Mouse (Mus musculus) natural killer cell, adult 2 months (primary cell): ENCODE data around the gene Efna1.

Experiments
- DNase-seq, 2 experiments: peaks; one replicate each; pipeline ENCODE4 v3.0.0; 2022; ENCODE audit warnings: low spot score in 2 of 2

The Efna1 gene

DNA sequence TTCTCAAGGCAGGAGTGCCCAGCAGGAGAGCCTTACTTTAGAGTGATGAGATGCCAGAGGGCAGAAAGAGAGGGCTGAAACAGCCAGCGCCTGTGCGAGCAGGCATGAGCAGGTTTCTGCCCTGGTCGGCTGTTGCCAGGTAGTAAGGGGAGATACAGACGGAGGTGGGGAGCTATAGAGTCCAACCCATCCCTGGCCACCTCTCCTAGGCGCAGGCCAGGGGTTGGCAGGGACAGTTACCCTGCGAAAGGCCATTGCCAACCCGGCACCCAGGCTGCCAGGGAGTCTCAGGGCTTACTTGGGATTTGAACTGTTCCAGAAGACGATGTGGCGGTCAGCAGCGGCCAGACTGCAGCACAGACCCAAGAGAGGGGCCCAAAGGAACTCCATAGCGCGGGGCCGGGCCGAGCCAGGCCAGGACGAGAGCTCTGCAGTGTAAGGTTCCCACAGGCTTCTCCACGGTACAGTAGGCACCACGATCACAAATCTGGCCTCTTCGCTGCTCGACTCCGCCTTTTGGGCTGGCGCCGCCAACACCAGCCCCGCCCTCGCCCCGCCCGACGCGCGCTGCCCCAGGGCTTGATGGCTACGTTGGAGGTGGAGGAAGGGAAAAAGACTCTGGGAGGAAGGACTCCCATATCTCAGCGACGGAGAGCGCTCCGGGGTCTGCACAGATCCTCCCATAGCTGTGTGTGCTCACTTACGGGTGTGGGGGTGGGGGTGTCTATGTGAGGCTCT is 1.6 kb downstream of the Efna1 start:
- DNase-seq = peak; percentile 27 to 28

DNA sequence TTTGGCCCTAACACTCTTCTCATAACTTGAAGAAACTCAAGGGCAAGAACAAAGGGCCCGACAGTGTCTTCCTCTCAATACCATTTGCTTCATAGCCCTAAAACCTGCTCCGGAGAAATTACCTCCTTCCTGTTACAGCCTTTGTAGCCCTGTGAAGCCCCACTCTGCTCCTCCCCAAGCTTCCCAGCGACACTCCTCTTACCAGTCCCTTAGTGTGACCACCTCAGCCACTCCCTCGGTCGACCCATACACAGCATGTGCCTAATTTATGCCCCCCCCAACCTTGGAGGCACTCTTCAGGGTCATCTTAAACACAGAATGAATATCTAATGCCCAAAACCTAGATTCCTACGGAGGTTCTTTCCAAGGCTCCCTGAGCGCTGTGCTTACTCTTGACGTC is 2.3 kb downstream of the Efna1 start:
- no peak for DNase-seq

DNA sequence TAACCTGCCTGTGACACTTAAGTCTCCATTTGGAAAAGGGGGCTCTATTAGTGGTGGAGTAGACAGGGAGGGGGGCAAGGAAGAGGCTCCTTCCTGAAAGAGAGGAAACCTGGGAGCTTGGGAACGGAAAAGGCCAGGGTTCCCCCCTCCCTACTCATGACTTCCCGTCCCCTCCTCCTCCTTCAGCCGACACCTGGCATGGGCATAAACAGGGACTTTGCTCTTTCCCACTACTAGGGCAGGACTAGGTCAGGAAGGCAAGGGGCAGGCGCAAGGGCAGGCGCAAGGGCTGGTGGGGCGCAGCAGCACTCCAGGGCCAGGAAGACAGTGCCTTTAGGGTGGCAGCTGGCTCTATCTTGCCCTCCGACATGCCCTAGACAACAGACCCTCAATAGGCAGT is 2.8 kb downstream of the Efna1 start:
- DNase-seq = no peak

DNA sequence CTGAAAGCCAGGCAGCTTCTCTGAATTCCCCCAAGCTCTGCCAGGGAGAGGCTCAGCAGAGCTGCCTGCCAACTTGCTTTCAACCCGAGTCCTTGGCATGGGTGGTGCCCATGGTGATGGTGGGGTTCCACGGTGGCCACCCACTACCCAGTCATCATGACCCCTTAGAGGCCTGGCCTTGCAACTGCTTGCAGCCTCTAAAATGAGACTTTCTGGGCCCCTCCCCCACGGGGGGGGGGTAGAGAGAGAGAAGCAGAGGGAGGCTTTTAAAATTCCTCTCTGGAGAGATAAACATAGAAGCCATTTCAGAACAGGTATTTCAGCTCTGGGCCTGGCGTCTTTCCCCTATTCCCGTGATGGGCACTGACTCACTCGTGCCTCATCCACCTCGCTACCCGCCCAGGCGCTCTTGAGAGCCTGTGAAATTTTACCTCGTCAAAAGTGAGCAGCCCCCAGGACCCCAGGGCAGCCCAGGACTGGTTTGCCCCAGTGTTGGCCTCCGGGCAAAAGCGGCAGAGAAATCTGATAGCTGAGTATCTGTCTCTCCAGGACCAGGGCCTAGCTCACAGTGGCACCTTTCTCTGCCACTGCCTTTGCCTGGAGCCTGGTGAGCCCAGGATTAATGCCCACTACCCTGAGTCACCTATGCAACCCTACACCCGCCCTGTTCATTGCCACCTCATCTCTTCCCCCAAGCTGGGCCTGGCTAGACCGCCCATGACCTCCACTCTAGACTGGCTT is 3.5 kb downstream of the Efna1 start:
- no peak for DNase-seq

DNA sequence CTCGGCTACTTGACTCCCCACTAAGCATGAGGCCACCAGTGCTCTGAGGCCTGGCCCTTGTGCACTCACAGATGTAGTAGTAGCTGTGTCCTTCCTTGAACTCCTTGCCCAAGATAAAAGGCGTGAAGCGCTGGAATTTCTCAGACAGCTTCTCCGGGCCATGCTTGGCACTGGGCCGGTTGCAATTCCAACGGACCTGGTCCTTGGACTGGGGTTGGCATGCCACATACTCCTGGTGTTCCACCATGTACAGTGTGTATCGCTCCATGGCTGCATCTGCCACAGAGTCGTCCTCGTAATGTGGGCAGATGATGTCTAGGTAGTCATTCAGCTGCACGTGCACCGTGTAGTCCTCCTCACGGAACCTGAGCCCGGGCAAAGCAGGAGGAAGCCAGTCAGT is 4.9 kb downstream of the Efna1 start:
- no peak for DNase-seq

DNA sequence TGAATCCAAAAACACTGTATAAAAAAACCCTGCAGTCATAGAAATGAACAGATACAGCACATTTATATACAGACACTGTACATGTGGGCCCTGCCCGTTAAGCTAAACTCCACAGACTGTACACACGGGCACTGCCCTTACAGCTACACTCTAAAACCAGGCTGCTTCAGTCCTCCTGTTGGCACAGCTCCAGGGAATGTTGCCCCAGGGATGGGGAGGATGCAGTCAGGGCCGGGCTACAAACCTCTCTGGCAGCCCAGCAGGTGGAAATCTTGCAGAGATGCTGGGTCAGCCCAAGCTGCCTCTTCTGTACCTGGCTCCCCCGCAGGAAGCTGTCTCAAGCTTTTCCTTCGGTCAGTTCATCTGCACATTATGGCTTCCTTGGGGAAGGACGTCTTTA is 9.2 kb downstream of the Efna1 start:
- no peak for DNase-seq

DNA sequence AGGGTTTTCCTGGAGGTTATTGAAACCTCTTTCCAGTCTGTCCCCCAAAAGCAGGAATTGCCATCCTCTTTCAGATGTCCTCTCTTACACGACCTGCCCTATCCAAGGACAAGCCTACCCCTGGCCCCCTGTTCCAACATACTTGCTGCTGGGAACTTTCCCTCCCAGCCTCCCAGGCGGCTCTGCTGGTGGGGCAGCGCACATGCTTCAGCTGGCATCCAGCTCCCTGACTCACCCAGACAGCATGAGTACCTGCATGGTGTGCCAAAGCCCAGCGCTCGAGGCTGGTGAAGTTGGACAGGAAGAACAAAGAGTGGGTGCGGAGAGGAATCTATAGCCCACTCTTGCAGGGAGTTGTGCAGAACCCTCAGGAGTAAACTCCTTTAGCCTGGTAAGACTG is 10.1 kb downstream of the Efna1 start:
- no peak for DNase-seq

DNA sequence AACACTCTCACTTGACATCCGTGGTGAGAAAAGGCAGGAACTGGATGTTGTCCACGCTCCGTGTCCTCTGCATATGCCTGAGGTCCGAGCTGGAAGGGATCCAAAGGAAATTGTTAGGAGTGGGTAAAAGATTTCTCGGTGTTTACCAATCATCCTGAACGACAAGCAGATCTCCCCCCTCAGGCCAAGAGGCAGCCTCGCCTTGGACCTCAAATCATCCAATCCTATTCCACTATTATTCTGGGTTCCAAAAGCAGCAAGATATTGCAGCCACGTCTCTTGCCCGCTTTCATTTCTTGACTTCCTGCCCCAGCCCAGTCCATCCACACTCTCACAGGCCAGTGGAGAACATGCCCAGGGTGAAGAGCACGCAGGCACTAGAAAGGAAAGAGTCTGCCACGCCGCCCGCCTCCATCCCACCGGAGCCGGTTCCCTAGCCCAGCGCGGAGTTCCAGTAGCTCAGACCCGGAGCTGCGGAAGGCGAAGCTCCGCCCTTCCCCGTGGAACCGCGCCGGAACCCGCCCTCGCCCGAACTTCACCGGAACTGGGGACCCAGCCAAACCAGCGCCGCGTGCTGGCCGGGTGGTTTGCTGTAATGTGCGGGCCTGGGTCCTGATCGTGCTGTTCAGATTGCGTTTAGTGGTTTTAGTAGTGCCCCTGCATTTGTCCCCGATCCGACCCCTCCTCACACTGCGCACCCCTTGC is 10.7 kb downstream of the Efna1 start, which contains the start of gene Slc50a1:
Gene Slc50a1, minus strand, starts transcription at position 520 of the 705 bp plus-strand sequence.
- DNase-seq = peak; percentile 35 to 48

DNA sequence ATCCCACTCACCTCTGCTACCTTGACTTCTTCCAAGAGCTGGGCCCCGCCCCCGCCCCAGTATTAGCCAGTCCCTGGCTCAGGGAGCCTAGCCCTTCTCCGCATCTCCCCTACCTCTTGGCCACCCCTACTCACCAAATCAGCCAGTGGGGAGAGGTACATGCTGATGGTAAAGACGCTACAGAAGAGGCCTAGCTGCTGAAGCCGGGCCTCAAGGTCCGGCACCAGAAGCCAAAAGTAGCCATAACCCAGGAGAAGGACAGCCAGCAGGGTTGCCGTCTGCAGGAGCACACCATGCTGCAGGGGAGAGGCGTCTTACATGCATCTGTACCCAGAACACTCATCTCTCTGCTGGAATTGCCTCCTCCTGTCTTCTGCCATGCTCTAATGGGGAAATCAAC is 12.0 kb downstream of the Efna1 start:
- DNase-seq = no peak

DNA sequence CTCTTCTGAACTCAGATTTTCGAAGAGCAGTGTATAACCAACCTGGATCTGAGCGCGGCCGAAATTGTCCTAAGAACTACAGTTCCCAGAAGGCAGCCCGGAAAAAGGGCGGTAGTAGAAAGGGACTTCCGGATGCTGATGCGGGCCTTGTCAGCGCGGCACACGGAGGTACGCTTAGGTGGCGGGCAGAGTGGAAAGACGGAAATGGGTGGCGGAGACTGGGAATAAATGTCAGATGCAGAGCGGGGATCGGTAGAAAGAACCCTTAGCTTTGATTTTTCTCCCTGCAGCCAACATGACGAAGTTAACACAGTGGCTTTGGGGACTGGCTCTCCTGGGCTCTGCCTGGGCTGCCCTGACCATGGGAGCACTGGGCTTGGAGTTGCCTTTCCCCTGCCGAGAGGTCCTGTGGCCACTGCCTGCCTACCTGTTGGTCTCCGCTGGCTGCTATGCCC is 14.5 kb downstream of the Efna1 start:
- peak; percentile 59 to 67 for DNase-seq

DNA sequence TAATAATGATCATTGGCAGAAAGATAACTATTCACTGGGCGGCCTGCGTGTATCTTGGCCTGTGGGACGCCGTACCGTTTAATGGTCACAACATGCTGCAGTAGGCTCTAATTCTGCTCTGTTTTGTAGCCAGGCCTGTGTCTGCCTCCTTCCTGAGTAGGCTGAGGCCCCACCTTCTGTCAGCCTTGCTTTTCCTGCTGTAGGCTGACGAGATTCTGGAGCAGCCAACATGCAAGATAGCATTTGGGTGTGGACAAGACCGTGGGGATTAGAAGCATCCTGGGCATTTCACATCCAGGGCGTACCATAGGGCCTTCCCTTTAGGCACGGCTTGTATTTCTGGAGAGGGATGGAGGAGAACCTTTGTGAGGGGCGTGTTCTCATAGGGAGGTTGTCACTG is 18.5 kb downstream of the Efna1 start:
- no peak for DNase-seq

DNA sequence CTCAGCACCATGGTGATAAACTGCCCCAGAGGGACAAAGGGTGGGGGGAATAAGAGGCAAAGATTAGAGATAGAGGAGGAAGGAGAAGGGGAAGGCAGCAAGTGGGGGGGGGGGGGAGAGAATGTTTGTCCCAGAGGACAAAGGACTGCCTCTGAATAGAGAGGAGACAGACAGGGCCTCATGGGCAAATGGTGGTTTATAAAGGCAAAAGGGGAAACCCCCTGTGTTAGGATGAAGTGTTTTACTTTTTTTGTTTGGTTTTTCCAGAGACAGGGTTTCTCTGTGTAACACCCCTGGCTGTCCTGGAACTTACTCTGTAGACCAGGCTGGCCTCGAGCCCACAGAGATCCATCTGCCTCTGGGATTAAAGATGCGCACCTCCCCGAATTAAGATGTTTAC is 20.7 kb downstream of the Efna1 start:
- DNase-seq = no peak

DNA sequence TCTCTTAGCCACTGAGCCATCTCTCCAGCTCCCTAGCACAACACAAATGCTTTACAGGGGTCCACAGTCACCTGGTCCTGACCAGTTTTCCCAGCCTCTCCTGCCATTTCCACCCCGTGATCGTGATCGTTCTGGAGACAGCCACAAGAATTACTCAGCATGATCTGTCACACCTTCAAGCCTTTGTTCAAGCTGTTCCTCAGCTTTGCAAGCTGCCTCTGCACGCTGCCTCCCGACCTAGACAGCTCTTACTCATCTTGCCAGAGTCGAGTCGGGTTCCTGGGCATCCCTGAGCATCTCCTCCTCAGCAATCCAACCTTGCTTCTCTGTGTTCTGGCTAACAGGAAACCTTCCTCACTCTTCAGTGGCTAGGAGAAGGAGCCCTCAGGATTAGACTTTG is 21.9 kb downstream of the Efna1 start, which contains the start of gene Dpm3:
Gene Dpm3, plus strand, starts transcription at position 283 of the 400 bp plus-strand sequence.
- DNase-seq = no peak

DNA sequence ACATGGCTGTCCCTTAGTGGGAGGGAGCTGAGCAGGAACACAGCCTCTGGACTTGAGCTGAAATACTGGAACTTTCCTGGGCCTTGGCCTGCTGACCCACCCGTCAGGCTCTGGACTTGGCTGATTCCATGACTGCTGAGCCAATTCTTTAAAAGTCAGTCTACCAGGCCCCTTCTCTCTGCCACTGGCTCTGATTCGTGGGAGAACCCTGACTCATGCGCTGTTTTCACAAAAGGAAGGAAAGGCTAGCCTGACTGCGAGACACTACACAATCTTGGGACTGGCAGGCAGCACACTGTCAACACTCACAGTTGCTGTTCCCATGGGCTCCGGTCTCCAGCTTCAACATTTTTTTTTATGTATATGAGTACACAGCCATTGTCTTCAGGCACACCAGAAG is 24.8 kb downstream of the Efna1 start:
- DNase-seq = no peak

DNA sequence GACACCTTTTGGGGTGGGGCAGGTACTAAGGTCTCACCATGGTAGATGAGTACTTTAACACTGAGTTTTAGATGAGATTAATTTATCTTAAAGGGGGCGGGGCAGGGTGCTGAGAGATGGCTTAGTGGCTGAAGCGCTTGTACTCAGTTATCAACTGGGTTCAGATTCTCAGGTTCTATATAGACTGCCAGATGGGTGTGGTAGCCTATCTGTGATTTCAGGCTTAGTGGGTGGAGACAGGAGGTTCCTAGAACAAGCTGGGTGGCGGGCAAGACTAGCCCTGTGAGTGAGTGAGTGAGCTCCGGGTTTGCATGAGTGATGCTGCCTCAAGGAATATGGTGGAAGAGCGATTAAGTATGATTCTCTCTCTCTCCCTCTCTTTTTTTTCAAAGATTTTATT is 25.9 kb downstream of the Efna1 start:
- DNase-seq = no peak

DNA sequence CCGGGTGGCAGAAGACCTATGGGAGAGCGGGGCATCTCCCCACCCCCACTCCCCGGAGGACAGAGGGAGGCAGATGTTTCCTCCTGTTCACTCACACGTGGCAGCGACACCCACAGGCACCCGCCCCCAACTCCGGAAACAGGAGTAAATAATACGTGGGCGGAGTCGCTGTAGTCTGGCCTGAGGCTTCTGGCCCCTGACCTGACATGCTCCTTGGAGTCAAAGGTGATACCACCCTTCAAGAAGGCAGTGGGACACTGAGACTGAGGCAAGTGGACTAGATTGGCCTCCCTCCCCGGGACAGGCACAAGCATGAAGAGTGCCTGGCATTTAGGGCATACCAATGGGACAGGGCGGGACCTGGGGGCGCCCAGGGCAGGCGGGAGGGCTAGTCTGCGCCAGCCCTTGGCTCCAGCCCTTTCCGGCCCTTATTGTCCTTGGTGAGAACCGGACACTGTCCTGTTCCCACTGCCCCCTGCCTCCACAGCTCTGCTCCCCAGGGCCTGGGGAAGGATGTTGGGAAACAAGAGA is 29.5 kb downstream of the Efna1 start:
- DNase-seq = peak; percentile 72 to 76

DNA sequence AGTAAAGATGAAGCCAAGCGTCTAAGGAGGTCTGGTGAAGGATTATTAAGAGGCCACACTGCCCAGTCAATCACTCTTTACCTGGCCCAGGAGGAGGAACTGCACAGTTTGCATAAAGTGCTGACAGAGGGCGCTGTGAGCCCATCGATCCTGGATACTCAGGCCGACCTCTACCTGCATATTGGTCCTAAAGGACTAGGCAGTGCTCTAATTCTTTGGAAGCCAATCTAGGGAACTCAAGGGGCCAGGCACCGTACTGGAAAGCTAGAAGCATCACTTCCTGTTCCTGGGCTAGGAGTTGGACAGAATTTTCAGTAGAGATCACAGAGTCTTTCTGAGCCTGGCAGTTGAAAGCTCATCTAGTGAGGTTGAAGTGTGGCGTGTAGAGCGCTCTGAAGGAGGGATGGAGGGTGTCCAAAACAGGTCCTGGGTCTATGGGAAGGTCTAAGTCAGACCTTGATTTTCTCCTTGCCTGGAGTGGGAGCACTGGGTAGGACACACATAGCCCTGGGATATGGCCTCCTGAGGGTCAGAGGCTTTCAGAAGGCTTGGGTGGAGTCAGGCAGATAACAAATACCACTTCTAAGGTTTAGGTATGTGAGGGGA is 30.4 kb downstream of the Efna1 start:
- peak; percentile 61 to 77 for DNase-seq

DNA sequence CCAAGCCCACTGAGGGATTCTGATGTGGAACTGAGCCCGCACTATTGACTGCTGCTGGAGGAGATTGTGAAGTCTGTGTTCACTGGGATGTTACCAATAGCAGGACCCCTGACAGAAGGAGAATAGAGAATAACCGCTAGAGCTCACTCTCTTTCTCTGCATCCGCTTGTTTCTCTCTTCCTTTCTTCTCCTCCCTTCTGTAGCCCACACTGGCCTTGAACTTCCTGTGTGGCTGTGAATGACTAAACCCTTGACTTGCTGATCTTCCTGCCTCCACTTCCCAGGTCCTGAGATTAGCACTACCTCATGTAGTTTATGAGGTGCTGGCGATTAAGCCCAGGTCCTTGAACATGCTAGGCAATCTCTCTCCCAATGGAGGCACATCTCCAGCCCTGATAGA is 33.5 kb downstream of the Efna1 start:
- no peak for DNase-seq

DNA sequence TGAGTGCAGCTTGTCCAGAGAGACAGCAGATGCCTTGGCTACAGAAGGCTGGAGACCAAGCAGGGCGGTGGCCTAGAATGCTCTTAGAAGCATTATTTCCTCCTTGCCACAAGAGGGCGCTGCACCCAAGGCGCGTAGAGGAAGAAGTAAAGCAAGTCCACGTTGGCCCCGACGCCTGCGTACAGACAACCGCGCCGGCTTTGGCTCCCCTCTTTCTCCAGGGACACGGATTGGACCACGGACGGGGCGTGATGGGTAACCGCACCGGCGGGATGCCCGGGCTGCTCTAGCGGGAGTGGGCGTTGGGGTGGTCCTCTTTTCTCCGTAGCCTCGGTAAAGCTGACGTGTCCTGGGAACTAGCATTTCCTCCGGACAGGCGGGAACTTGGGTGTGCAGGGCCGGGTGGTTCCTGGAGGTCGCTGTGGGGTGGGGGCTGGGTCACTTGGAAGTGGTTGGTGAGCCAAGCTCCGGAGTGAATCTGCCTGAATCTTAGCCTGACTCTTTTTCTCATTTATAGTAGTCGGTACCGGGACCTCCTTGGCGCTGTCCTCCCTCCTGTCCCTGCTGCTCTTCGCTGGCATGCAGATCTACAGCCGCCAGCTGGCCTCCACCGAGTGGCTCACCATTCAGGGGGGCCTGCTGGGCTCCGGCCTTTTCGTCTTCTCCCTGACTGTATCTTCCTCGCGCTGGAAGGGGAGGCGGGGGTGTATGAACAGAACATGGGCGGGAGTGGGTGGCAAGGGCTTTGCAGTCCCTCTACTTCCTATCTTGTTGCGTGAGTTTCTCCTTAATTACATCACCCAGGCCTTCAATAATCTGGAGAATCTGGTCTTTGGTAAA is 34.5 kb downstream of the Efna1 start, which contains the start of gene Trim46:
Gene Trim46, minus strand, starts transcription at position 49 of the 840 bp plus-strand sequence.
- peak; percentile 80 to 87 for DNase-seq

DNA sequence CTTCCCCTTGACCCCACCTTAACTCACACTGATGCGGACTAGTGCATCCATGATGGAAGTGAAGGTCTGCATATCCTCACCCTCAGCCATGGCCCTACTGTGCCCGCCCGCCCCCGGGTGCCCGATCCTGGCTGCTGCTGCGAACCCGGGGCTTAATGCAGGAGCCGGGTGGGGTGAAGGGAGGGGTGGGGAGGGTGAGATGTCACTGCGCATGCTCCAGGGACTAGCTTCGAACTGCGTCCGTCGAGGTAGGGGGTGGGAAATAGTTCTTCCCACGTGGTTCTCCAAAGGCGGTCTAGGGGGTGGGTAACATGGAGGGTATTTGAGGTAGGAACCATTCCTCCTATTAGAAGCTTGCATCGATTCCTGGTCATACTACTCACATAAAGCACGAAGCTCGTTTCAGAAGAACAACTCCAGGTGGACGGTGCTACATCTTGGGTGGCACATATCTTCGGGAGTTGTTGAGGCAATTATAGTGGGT is 35.2 kb downstream of the Efna1 start, which contains the start of gene Krtcap2:
Gene Krtcap2, plus strand, starts transcription at position 279 of the 484 bp plus-strand sequence.
- DNase-seq = peak in 1 of 2 experiments; percentile 45
